Mouse (Mus musculus) inflammation-experienced regulatory T-cells (primary cell): ENCODE measurements around the gene Enc1. TPM values are rescaled to one million over a fixed set of nuclear protein-coding genes. Genes with fewer than 3 reads are reported as not detected.

ENCODE experiments used
- polyA plus RNA-seq, 2 experiments: library from polyadenylated mRNA; unstranded; fragments of 100-300 nt; shearing (Covaris generic); gene quantifications; one replicate each; pipeline ENCODE4 v1.2.1; 2017

The Enc1 gene
- polyA plus RNA-seq = 1 to 10 TPM in 1 of 2 experiments, under 1 TPM in 1; 0.42 to 1.4 TPM

GRCm38 (mm10) chr13:97240965-97241786, at the start of gene Enc1:
Gene Enc1, plus strand, starts transcription at chr13:97241105.

GRCm38 (mm10) chr13:97197932-97198562, 42.9 kb upstream of the Enc1 start, which contains the start of gene Hexb:
Gene Hexb, minus strand, starts transcription at chr13:97198357.

Other genes starting within 250 kb of the Enc1 start
- gene 1700029F12Rik, start 206.7 kb upstream of the Enc1 start, polyA plus RNA-seq = under 1 TPM; 0.14 to 0.43 TPM
- gene Fam169a, start 173.8 kb upstream of the Enc1 start, polyA plus RNA-seq = under 1 TPM; 0.16 to 0.99 TPM
- gene Gm6169, start 141.9 kb upstream of the Enc1 start, polyA plus RNA-seq = 1 to 10 TPM; 6.1 to 9.3 TPM
- 10 to 100 TPM; 33.8 to 40.4 TPM for gene Gfm2, start 103.2 kb upstream of the Enc1 start, polyA plus RNA-seq
- 10 to 100 TPM; 75.2 to 77.1 TPM for gene Nsa2, start 103.2 kb upstream of the Enc1 start, polyA plus RNA-seq
- gene Hexb, start 42.7 kb upstream of the Enc1 start, polyA plus RNA-seq = 10 to 100 TPM; 80.1 to 82.2 TPM